In genomic region chr19:53360265-53360958, GRCm38 (mm10) we compare ENCODE assay signal across 8 mouse cellular contexts. TPM values are rescaled to one million over a fixed set of nuclear protein-coding genes. Genes with fewer than 3 reads are reported as not detected.
DNase-seq lines count a peak whose midpoint lies in the region; ATAC-seq lines count a peak whose summit lies in the region.

No protein-coding gene starts in this region.

- no peak for DNase-seq in heart, embryonic 10.5 days (ENCODE audit: low spot score)
- no peak for DNase-seq in neural tube, embryonic 10.5 days (ENCODE audit: extremely low spot score, low spot score)
- DNase-seq in telencephalon, adult 2 months (ENCODE audit: low read depth, low spot score), result peak; percentile 53
- no peak for DNase-seq in urinary bladder, postnatal 36 days (ENCODE audit: low spot score in 2 of 2)

- H3K27me3 ChIP-seq in heart, embryonic 13.5 days (replicated peaks), result no peaks in the 10 kb centered on the region
- H3K27me3 ChIP-seq in heart, embryonic 10.5 days (ENCODE audit: insufficient read depth, poor library complexity, severe bottlenecking), result no peaks in the 10 kb centered on the region
- H3K27me3 ChIP-seq in neural tube, embryonic 13.5 days, result no peaks in the 10 kb centered on the region
- no peaks in the 10 kb centered on the region for H3K27me3 ChIP-seq in intestine, embryonic 15.5 days (replicated peaks)

- no peak for ATAC-seq in heart, embryonic 13.5 days (ENCODE audit: extremely low read depth, insufficient number of reproducible peaks, low FRiP score, low TSS enrichment)
- peak; percentile 6; the same call in 1 of the 2 replicates for ATAC-seq in neural tube, embryonic 13.5 days (ENCODE audit: low read depth)
- ATAC-seq in intestine, embryonic 15.5 days, result no peak
- ATAC-seq in inflammation-experienced regulatory T-cells, adult 6 months, result no peak

- H3K4me3 ChIP-seq in heart, embryonic 13.5 days, result no peak overlapping the region
- no peak overlapping the region for H3K4me3 ChIP-seq in heart, embryonic 10.5 days
- no peak overlapping the region for H3K4me3 ChIP-seq in neural tube, embryonic 13.5 days
- H3K4me3 ChIP-seq in intestine, embryonic 15.5 days (replicated peaks), result no peak overlapping the region

- H3K9ac ChIP-seq in heart, embryonic 13.5 days, result 0 out of 2 replicates have a peak overlapping the region, but pooled peaks have one; percentile 10
- H3K9ac ChIP-seq in neural tube, embryonic 13.5 days, result no peak overlapping the region
- H3K9ac ChIP-seq in intestine, embryonic 15.5 days, result no peak overlapping the region

- peaks cover 7% of the 10 kb centered on the region for H3K36me3 ChIP-seq in heart, embryonic 13.5 days
- H3K36me3 ChIP-seq in heart, embryonic 10.5 days, result peaks cover 8% of the 10 kb centered on the region
- H3K36me3 ChIP-seq in neural tube, embryonic 13.5 days, result peaks cover 9% of the 10 kb centered on the region; the same call in 1 of the 2 replicates
- H3K36me3 ChIP-seq in intestine, embryonic 15.5 days, result 0 out of 2 replicates have a peak, but pooled peaks cover 2% of the 10 kb centered on the region

- H3K27ac ChIP-seq in heart, embryonic 13.5 days (replicated peaks), result 0 out of 2 replicates have a peak overlapping the region, but pooled peaks have one; percentile 3
- H3K27ac ChIP-seq in heart, embryonic 10.5 days, result no peak overlapping the region
- H3K27ac ChIP-seq in neural tube, embryonic 13.5 days (replicated peaks), result peak overlapping the region; percentile 78
- 0 out of 2 replicates have a peak overlapping the region, but pooled peaks have one; percentile 18 for H3K27ac ChIP-seq in intestine, embryonic 15.5 days

- H3K9me3 ChIP-seq in heart, embryonic 13.5 days, result no peaks in the 10 kb centered on the region
- no peaks in the 10 kb centered on the region for H3K9me3 ChIP-seq in heart, embryonic 10.5 days
- H3K9me3 ChIP-seq in neural tube, embryonic 13.5 days, result no peaks in the 10 kb centered on the region
- H3K9me3 ChIP-seq in intestine, embryonic 15.5 days, result no peaks in the 10 kb centered on the region

- WGBS in heart, embryonic 13.5 days, result 64% methylated on average over 8 of the region's 8 CpGs
- 75% methylated on average over 8 of the region's 8 CpGs for WGBS in heart, embryonic 10.5 days
- 53% methylated on average over 8 of the region's 8 CpGs for WGBS in neural tube, embryonic 13.5 days
- WGBS in intestine, embryonic 15.5 days, result 58% methylated on average over 8 of the region's 8 CpGs

- H3K4me2 ChIP-seq in heart, embryonic 13.5 days, result no peak overlapping the region
- peak overlapping the region; percentile 37 for H3K4me2 ChIP-seq in neural tube, embryonic 13.5 days
- H3K4me2 ChIP-seq in intestine, embryonic 15.5 days (replicated peaks), result no peak overlapping the region

- peaks cover 38% of the 10 kb centered on the region for H3K4me1 ChIP-seq in heart, embryonic 13.5 days
- peaks cover 15% of the 10 kb centered on the region for H3K4me1 ChIP-seq in heart, embryonic 10.5 days
- H3K4me1 ChIP-seq in neural tube, embryonic 13.5 days (replicated peaks), result peaks cover 39% of the 10 kb centered on the region
- H3K4me1 ChIP-seq in intestine, embryonic 15.5 days (replicated peaks), result peaks cover 15% of the 10 kb centered on the region

RNA-seq across cellular contexts. Expression of gene Gm10197, which starts 11.2 kb away (rescaled TPM):
- not detected in 2 replicates for polyA plus RNA-seq in heart, embryonic 13.5 days (2015; fragmentation: Nextera tagmentation; extraction: Ambion mirVana)
- not detected in 2 replicates for polyA plus RNA-seq in heart, embryonic 10.5 days (2016; fragmentation: Nextera tagmentation; extraction: Ambion mirVana)
- not detected in 2 replicates for polyA plus RNA-seq in neural tube, embryonic 13.5 days (2015; fragmentation: Nextera tagmentation; extraction: Ambion mirVana)
- 1.4 TPM in 1 of 2 replicates, not detected in the other for polyA plus RNA-seq in intestine, embryonic 15.5 days (2015; fragmentation: Nextera tagmentation; extraction: Ambion mirVana)
- polyA plus RNA-seq in inflammation-experienced regulatory T-cells, adult 6 months (2017; shearing (Covaris generic)), result not detected

RNA-seq across cellular contexts. Expression of gene Smndc1, which starts 30.0 kb away (rescaled TPM):
- polyA plus RNA-seq in heart, embryonic 13.5 days (2015; fragmentation: Nextera tagmentation; extraction: Ambion mirVana), result 27.8 and 28.8 TPM in 2 replicates
- polyA plus RNA-seq in heart, embryonic 10.5 days (2016; fragmentation: Nextera tagmentation; extraction: Ambion mirVana), result 27.6 and 31.7 TPM in 2 replicates
- polyA plus RNA-seq in neural tube, embryonic 13.5 days (2015; fragmentation: Nextera tagmentation; extraction: Ambion mirVana), result 37.5 and 55.4 TPM in 2 replicates
- 42.0 and 42.7 TPM in 2 replicates for polyA plus RNA-seq in intestine, embryonic 15.5 days (2015; fragmentation: Nextera tagmentation; extraction: Ambion mirVana)
- 10 to 100 TPM; 30.1 to 38.6 (median 34.9) TPM for polyA plus RNA-seq in inflammation-experienced regulatory T-cells, adult 6 months (2017; shearing (Covaris generic))

RNA-seq across cellular contexts. Expression of gene Mxi1, which starts 50.1 kb away (rescaled TPM):
- polyA plus RNA-seq in heart, embryonic 13.5 days (2015; fragmentation: Nextera tagmentation; extraction: Ambion mirVana), result 31.8 and 34.5 TPM in 2 replicates
- polyA plus RNA-seq in heart, embryonic 10.5 days (2016; fragmentation: Nextera tagmentation; extraction: Ambion mirVana), result 27.7 and 28.7 TPM in 2 replicates
- 59.8 and 66.5 TPM in 2 replicates for polyA plus RNA-seq in neural tube, embryonic 13.5 days (2015; fragmentation: Nextera tagmentation; extraction: Ambion mirVana)
- polyA plus RNA-seq in intestine, embryonic 15.5 days (2015; fragmentation: Nextera tagmentation; extraction: Ambion mirVana), result 34.0 and 34.5 TPM in 2 replicates
- polyA plus RNA-seq in inflammation-experienced regulatory T-cells, adult 6 months (2017; shearing (Covaris generic)), result 1 to 10 TPM; 4.3 to 5.9 (median 4.6) TPM
